Mouse (Mus musculus): ENCODE measurements around the gene Zfp385b. TPM values are rescaled to one million over a fixed set of nuclear protein-coding genes. Genes with fewer than 3 reads are reported as not detected.

Zfp385b gene
- polyA plus RNA-seq, 1 experiment, result not detected

- Histone ChIP-seq H3K4me3 (ENCODE audit: insufficient read depth, low read depth, low read length) (no peak overlapping the region), H3K4me1 (ENCODE audit: control insufficient read depth, insufficient read depth, insufficient read length, low read length) (no peaks in the 10 kb centered on the region), H3K27ac (replicated peaks; ENCODE audit: low read depth, low read length) (no peak overlapping the region)
Measured at GRCm38 (mm10) chr2:77610303-77610991, 209.0 kb downstream of the Zfp385b start.

- no peaks in the 10 kb centered on the region for H3K4me1 ChIP-seq (ENCODE audit: control insufficient read depth, insufficient read depth, insufficient read length, low read length)
- H3K27ac ChIP-seq (replicated peaks; ENCODE audit: low read depth, low read length), result no peak overlapping the region
- H3K4me3 ChIP-seq (ENCODE audit: insufficient read depth, low read depth, low read length), result no peak overlapping the region
Measured at GRCm38 (mm10) chr2:77609452-77609851, 210.0 kb downstream of the Zfp385b start.

GRCm38 (mm10) chr2:77608666-77609065 is 210.8 kb downstream of the Zfp385b start:
- H3K4me3 ChIP-seq (ENCODE audit: insufficient read depth, low read depth, low read length), result no peak overlapping the region
- no peak overlapping the region for H3K27ac ChIP-seq (replicated peaks; ENCODE audit: low read depth, low read length)
- no peaks in the 10 kb centered on the region for H3K4me1 ChIP-seq (ENCODE audit: control insufficient read depth, insufficient read depth, insufficient read length, low read length)

- Histone ChIP-seq H3K4me3 (ENCODE audit: insufficient read depth, low read depth, low read length) (no peak overlapping the region), H3K27ac (replicated peaks; ENCODE audit: low read depth, low read length) (no peak overlapping the region), H3K4me1 (ENCODE audit: control insufficient read depth, insufficient read depth, insufficient read length, low read length) (no peaks in the 10 kb centered on the region)
Measured at GRCm38 (mm10) chr2:77593461-77593860, 226.0 kb downstream of the Zfp385b start.

GRCm38 (mm10) chr2:77592525-77592924 is 226.9 kb downstream of the Zfp385b start:
- no peak overlapping the region for H3K4me3 ChIP-seq (ENCODE audit: insufficient read depth, low read depth, low read length)
- no peaks in the 10 kb centered on the region for H3K4me1 ChIP-seq (ENCODE audit: control insufficient read depth, insufficient read depth, insufficient read length, low read length)
- H3K27ac ChIP-seq (replicated peaks; ENCODE audit: low read depth, low read length), result no peak overlapping the region

- no peak overlapping the region for H3K4me3 ChIP-seq (ENCODE audit: insufficient read depth, low read depth, low read length)
- no peak overlapping the region for H3K27ac ChIP-seq (replicated peaks; ENCODE audit: low read depth, low read length)
- no peaks in the 10 kb centered on the region for H3K4me1 ChIP-seq (ENCODE audit: control insufficient read depth, insufficient read depth, insufficient read length, low read length)
Measured at GRCm38 (mm10) chr2:77589205-77589901, 230.1 kb downstream of the Zfp385b start.

- no peak overlapping the region for H3K27ac ChIP-seq (replicated peaks; ENCODE audit: low read depth, low read length)
- H3K4me3 ChIP-seq (ENCODE audit: insufficient read depth, low read depth, low read length), result no peak overlapping the region
- no peaks in the 10 kb centered on the region for H3K4me1 ChIP-seq (ENCODE audit: control insufficient read depth, insufficient read depth, insufficient read length, low read length)
Measured at GRCm38 (mm10) chr2:77587387-77587786, 232.1 kb downstream of the Zfp385b start.

GRCm38 (mm10) chr2:77586581-77587360 is 232.7 kb downstream of the Zfp385b start:
- Histone ChIP-seq H3K4me3 (ENCODE audit: insufficient read depth, low read depth, low read length) (no peak overlapping the region), H3K27ac (replicated peaks; ENCODE audit: low read depth, low read length) (no peak overlapping the region), H3K4me1 (ENCODE audit: control insufficient read depth, insufficient read depth, insufficient read length, low read length) (no peaks in the 10 kb centered on the region)

GRCm38 (mm10) chr2:77583586-77583985 is 235.9 kb downstream of the Zfp385b start:
- no peak overlapping the region for H3K27ac ChIP-seq (replicated peaks; ENCODE audit: low read depth, low read length)
- no peak overlapping the region for H3K4me3 ChIP-seq (ENCODE audit: insufficient read depth, low read depth, low read length)
- no peaks in the 10 kb centered on the region for H3K4me1 ChIP-seq (ENCODE audit: control insufficient read depth, insufficient read depth, insufficient read length, low read length)

GRCm38 (mm10) chr2:77576571-77576970 is 242.9 kb downstream of the Zfp385b start:
- Histone ChIP-seq H3K4me3 (ENCODE audit: insufficient read depth, low read depth, low read length) (no peak overlapping the region), H3K4me1 (ENCODE audit: control insufficient read depth, insufficient read depth, insufficient read length, low read length) (no peaks in the 10 kb centered on the region), H3K27ac (replicated peaks; ENCODE audit: low read depth, low read length) (no peak overlapping the region)

GRCm38 (mm10) chr2:77567528-77568435 is 251.7 kb downstream of the Zfp385b start:
- Histone ChIP-seq H3K4me1 (ENCODE audit: control insufficient read depth, insufficient read depth, insufficient read length, low read length) (no peaks in the 10 kb centered on the region), H3K27ac (replicated peaks; ENCODE audit: low read depth, low read length) (no peak overlapping the region), H3K4me3 (ENCODE audit: insufficient read depth, low read depth, low read length) (no peak overlapping the region)

- Histone ChIP-seq H3K27ac (replicated peaks; ENCODE audit: low read depth, low read length) (no peak overlapping the region), H3K4me1 (ENCODE audit: control insufficient read depth, insufficient read depth, insufficient read length, low read length) (no peaks in the 10 kb centered on the region), H3K4me3 (ENCODE audit: insufficient read depth, low read depth, low read length) (no peak overlapping the region)
Measured at GRCm38 (mm10) chr2:77563706-77564105, 255.7 kb downstream of the Zfp385b start.

- Histone ChIP-seq H3K4me3 (ENCODE audit: insufficient read depth, low read depth, low read length) (no peak overlapping the region), H3K27ac (replicated peaks; ENCODE audit: low read depth, low read length) (no peak overlapping the region), H3K4me1 (ENCODE audit: control insufficient read depth, insufficient read depth, insufficient read length, low read length) (no peaks in the 10 kb centered on the region)
Measured at GRCm38 (mm10) chr2:77561941-77562340, 257.5 kb downstream of the Zfp385b start.

- Histone ChIP-seq H3K4me3 (ENCODE audit: insufficient read depth, low read depth, low read length) (no peak overlapping the region), H3K27ac (replicated peaks; ENCODE audit: low read depth, low read length) (no peak overlapping the region), H3K4me1 (ENCODE audit: control insufficient read depth, insufficient read depth, insufficient read length, low read length) (no peaks in the 10 kb centered on the region)
Measured at GRCm38 (mm10) chr2:77556938-77557337, 262.5 kb downstream of the Zfp385b start.

GRCm38 (mm10) chr2:77555980-77556379 is 263.5 kb downstream of the Zfp385b start:
- no peak overlapping the region for H3K27ac ChIP-seq (replicated peaks; ENCODE audit: low read depth, low read length)
- no peaks in the 10 kb centered on the region for H3K4me1 ChIP-seq (ENCODE audit: control insufficient read depth, insufficient read depth, insufficient read length, low read length)
- H3K4me3 ChIP-seq (ENCODE audit: insufficient read depth, low read depth, low read length), result no peak overlapping the region
